Mouse (Mus musculus): Measurements from ENCODE around the gene Iqub.

Iqub gene

DNA sequence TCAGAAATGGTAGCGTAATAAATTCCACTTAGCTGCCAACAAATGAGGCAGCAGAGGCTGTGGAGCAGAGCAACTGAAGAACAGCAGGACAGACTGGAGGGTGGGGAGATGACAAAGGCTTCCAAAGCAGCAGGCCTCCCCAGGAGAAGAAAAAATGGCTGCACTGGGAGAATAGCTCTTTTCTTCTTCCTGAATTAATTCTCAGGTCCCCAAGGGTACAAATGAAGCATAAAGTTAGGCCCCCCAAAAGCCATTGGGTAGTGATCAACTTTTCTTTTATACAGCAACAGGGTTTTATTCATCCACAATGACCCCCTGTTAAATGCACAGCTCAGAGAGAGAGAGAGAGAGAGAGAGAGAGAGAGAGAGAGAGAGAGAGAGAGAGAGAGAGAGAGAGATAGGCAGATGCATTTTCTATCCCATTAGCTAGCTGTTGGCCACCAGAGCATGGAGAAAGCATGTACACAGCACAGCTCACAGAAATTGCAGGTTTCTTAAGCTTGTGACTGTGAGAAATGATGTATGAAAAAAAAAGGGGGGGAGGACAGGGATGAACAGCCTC is 44.2 kb downstream of the Iqub start:
- DNase-seq (ENCODE audit: low read depth, low spot score), result no peak

DNA sequence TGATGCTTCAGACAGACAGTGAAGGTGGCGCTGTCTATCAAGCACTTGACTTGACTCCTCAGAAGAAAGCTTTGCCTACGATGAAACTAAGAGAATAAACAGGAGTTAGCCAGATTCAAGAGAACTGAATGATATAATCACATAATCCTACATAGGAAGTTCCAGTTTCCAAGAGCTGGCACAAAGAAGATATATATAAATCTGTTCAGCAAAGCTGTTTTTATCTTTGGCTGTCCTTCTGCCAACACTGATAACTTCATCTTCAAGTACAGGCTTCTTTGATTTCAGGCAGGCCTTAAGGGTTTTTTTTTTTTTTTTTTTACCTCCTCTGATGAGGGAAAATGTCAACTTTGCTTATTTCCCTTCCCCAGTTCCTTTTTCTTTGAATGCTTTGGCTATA is 44.7 kb downstream of the Iqub start:
- DNase-seq (ENCODE audit: low read depth, low spot score), result no peak

DNA sequence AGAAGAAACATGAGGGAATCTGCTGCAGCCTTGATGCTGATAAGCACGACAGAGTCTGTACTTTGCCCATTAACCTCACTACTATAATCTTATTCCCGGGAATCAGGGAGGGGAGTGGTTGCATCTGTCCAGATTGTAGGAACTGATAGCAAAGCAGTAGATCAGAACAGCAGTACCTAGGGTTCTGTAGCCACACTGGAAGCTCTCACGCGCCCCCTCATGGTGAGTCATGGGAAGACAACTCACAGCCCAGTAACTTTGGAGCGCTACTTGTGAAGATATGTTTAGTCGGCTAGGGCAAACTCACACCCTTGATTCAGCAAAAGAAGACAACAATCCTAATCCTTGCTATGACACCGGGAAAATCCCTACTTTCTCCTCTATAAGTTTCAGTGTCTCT is 58.8 kb downstream of the Iqub start:
- DNase-seq (ENCODE audit: low read depth, low spot score), result no peak

- DNase-seq (ENCODE audit: low read depth, low spot score), result no peak
These were observed 63.6 kb downstream of the Iqub start for GRCm38 (mm10) chr6:24451026-24451821.

GRCm38 (mm10) chr6:24450241-24450640 is 64.6 kb downstream of the Iqub start:
- no peak for DNase-seq (ENCODE audit: low read depth, low spot score)

DNA sequence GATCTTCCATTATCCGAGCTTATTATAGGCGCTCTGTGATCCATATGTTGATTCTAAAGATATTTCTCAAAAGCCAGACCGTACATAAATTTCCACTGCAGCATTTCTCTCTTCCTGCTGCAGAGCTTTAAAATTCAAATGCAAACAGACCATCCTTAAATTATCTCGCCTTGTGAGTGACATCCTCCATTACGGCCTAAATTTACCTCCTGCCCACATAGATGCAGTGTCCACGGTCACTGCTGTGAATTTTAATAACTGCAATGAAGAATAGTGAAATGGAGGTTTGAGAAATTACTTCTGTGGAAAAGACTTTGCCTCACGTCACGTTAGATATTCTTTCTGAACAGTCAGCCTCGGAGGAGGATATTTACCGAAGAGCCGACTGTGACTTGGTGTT is 98.8 kb downstream of the Iqub start:
- DNase-seq (ENCODE audit: low read depth, low spot score), result no peak

- no peak for DNase-seq (ENCODE audit: low read depth, low spot score)
These were observed 99.4 kb downstream of the Iqub start for GRCm38 (mm10) chr6:24415500-24415899.

- DNase-seq (ENCODE audit: low read depth, low spot score), result no peak
These were observed 106.1 kb downstream of the Iqub start for GRCm38 (mm10) chr6:24408573-24409427.

- DNase-seq (ENCODE audit: low read depth, low spot score), result no peak
These were observed 107.1 kb downstream of the Iqub start for GRCm38 (mm10) chr6:24407743-24408142.

- no peak for DNase-seq (ENCODE audit: low read depth, low spot score)
These were observed 117.6 kb downstream of the Iqub start for GRCm38 (mm10) chr6:24397237-24397647.
